Mouse (Mus musculus): ENCODE results near the gene Nusap1. TPM values are rescaled to one million over a fixed set of nuclear protein-coding genes. Genes with fewer than 3 reads are reported as not detected.
A peak's percentile ranks its signal among the peaks of the same experiment; 100 is the strongest.
"Not testable (repeated sequence)": the region's sequence is repeated elsewhere in the genome, so short reads cannot be mapped to it uniquely, and the experiment has no call there.

The Nusap1 gene
- polyA plus RNA-seq (2012; ENCODE audit: insufficient read depth, insufficient read length, missing spikeins), result 0.52 and 1.4 TPM in 2 replicates

- Histone ChIP-seq H3K27ac (replicated peaks; ENCODE audit: low read depth, low read length) (no peak within 1 kb of the TSS), H3K4me3 (ENCODE audit: insufficient read depth, low read depth, low read length) (peak within 1 kb of the TSS; percentile 71), H3K4me1 (ENCODE audit: control insufficient read depth, insufficient read depth, insufficient read length, low read length) (no peaks in the 10 kb centered on the region)
These were observed at the start of gene Nusap1, which contains the start of gene Oip5 for GRCm38 (mm10) chr2:119618199-119618982. Gene Nusap1, plus strand, starts transcription at chr2:119618298. Gene Oip5, minus strand, starts transcription at chr2:119618469.

GRCm38 (mm10) chr2:119572471-119572870, 45.6 kb upstream of the Nusap1 start:
- no peaks in the 10 kb centered on the region for H3K4me1 ChIP-seq (ENCODE audit: control insufficient read depth, insufficient read depth, insufficient read length, low read length)
- peak overlapping the region; percentile 81 for H3K27ac ChIP-seq (replicated peaks; ENCODE audit: low read depth, low read length)
- no peak overlapping the region for H3K4me3 ChIP-seq (ENCODE audit: insufficient read depth, low read depth, low read length)

GRCm38 (mm10) chr2:119581571-119581970, 36.5 kb upstream of the Nusap1 start:
- Histone ChIP-seq H3K27ac (replicated peaks; ENCODE audit: low read depth, low read length) (no peak overlapping the region), H3K4me3 (ENCODE audit: insufficient read depth, low read depth, low read length) (no peak overlapping the region), H3K4me1 (ENCODE audit: control insufficient read depth, insufficient read depth, insufficient read length, low read length) (no peaks in the 10 kb centered on the region)

GRCm38 (mm10) chr2:119583439-119583838, 34.7 kb upstream of the Nusap1 start:
- Histone ChIP-seq H3K4me1 (ENCODE audit: control insufficient read depth, insufficient read depth, insufficient read length, low read length) (no peaks in the 10 kb centered on the region), H3K27ac (replicated peaks; ENCODE audit: low read depth, low read length) (no peak overlapping the region), H3K4me3 (ENCODE audit: insufficient read depth, low read depth, low read length) (no peak overlapping the region)

GRCm38 (mm10) chr2:119584282-119584681, 33.8 kb upstream of the Nusap1 start:
- no peak overlapping the region for H3K27ac ChIP-seq (replicated peaks; ENCODE audit: low read depth, low read length)

GRCm38 (mm10) chr2:119587383-119587782, 30.7 kb upstream of the Nusap1 start:
- H3K4me1 ChIP-seq (ENCODE audit: control insufficient read depth, insufficient read depth, insufficient read length, low read length), result no peaks in the 10 kb centered on the region
- H3K27ac ChIP-seq (replicated peaks; ENCODE audit: low read depth, low read length), result no peak overlapping the region
- no peak overlapping the region for H3K4me3 ChIP-seq (ENCODE audit: insufficient read depth, low read depth, low read length)

More at GRCm38 (mm10) chr2:119584282-119584681, 33.8 kb upstream of the Nusap1 start:
- Histone ChIP-seq H3K4me3 (ENCODE audit: insufficient read depth, low read depth, low read length) (no peak overlapping the region), H3K4me1 (ENCODE audit: control insufficient read depth, insufficient read depth, insufficient read length, low read length) (no peaks in the 10 kb centered on the region)

GRCm38 (mm10) chr2:119591247-119591646, 26.9 kb upstream of the Nusap1 start:
- no peak overlapping the region for H3K27ac ChIP-seq (replicated peaks; ENCODE audit: low read depth, low read length)

GRCm38 (mm10) chr2:119593765-119594112, 24.4 kb upstream of the Nusap1 start:
- peak overlapping the region; percentile 33; the same call in 1 of the 2 replicates for H3K4me3 ChIP-seq (ENCODE audit: insufficient read depth, low read depth, low read length)

More at GRCm38 (mm10) chr2:119591247-119591646, 26.9 kb upstream of the Nusap1 start:
- Histone ChIP-seq H3K4me3 (ENCODE audit: insufficient read depth, low read depth, low read length) (no peak overlapping the region), H3K4me1 (ENCODE audit: control insufficient read depth, insufficient read depth, insufficient read length, low read length) (peaks cover 2% of the 10 kb centered on the region; the same call in 1 of the 2 replicates)

GRCm38 (mm10) chr2:119594113-119594981, 23.8 kb upstream of the Nusap1 start:
- Histone ChIP-seq H3K4me3 (ENCODE audit: insufficient read depth, low read depth, low read length) (peak overlapping the region; percentile 97), H3K4me1 (ENCODE audit: control insufficient read depth, insufficient read depth, insufficient read length, low read length) (peaks cover 4% of the 10 kb centered on the region), H3K27ac (replicated peaks; ENCODE audit: low read depth, low read length) (peak overlapping the region; percentile 99)

More at GRCm38 (mm10) chr2:119593765-119594112, 24.4 kb upstream of the Nusap1 start:
- H3K4me1 ChIP-seq (ENCODE audit: control insufficient read depth, insufficient read depth, insufficient read length, low read length), result peaks cover 4% of the 10 kb centered on the region
- H3K27ac ChIP-seq (replicated peaks; ENCODE audit: low read depth, low read length), result peak overlapping the region; percentile 89

GRCm38 (mm10) chr2:119595308-119595707, 22.8 kb upstream of the Nusap1 start:
- Histone ChIP-seq H3K27ac (replicated peaks; ENCODE audit: low read depth, low read length) (peak overlapping the region; percentile 99), H3K4me1 (ENCODE audit: control insufficient read depth, insufficient read depth, insufficient read length, low read length) (peaks cover 4% of the 10 kb centered on the region), H3K4me3 (ENCODE audit: insufficient read depth, low read depth, low read length) (peak overlapping the region; percentile 97)

- H3K4me3 ChIP-seq (ENCODE audit: insufficient read depth, low read depth, low read length), result no peak overlapping the region
- H3K4me1 ChIP-seq (ENCODE audit: control insufficient read depth, insufficient read depth, insufficient read length, low read length), result peaks cover 9% of the 10 kb centered on the region
- no peak overlapping the region for H3K27ac ChIP-seq (replicated peaks; ENCODE audit: low read depth, low read length)
These were observed 21.2 kb upstream of the Nusap1 start for GRCm38 (mm10) chr2:119596781-119597330.

GRCm38 (mm10) chr2:119601027-119601426, 17.1 kb upstream of the Nusap1 start:
- Histone ChIP-seq H3K4me1 (ENCODE audit: control insufficient read depth, insufficient read depth, insufficient read length, low read length) (peaks cover 7% of the 10 kb centered on the region), H3K27ac (replicated peaks; ENCODE audit: low read depth, low read length) (no peak overlapping the region), H3K4me3 (ENCODE audit: insufficient read depth, low read depth, low read length) (no peak overlapping the region)

GRCm38 (mm10) chr2:119601575-119601974, 16.5 kb upstream of the Nusap1 start:
- H3K4me3 ChIP-seq (ENCODE audit: insufficient read depth, low read depth, low read length); H3K27ac ChIP-seq (replicated peaks; ENCODE audit: low read depth, low read length); H3K4me1 ChIP-seq (ENCODE audit: control insufficient read depth, insufficient read depth, insufficient read length, low read length): not testable (repeated sequence)

GRCm38 (mm10) chr2:119602488-119602887, 15.6 kb upstream of the Nusap1 start:
- Histone ChIP-seq H3K4me1 (ENCODE audit: control insufficient read depth, insufficient read depth, insufficient read length, low read length) (peaks cover 7% of the 10 kb centered on the region), H3K4me3 (ENCODE audit: insufficient read depth, low read depth, low read length) (no peak overlapping the region), H3K27ac (replicated peaks; ENCODE audit: low read depth, low read length) (no peak overlapping the region)

GRCm38 (mm10) chr2:119603909-119604308, 14.2 kb upstream of the Nusap1 start:
- Histone ChIP-seq H3K27ac (replicated peaks; ENCODE audit: low read depth, low read length) (no peak overlapping the region), H3K4me1 (ENCODE audit: control insufficient read depth, insufficient read depth, insufficient read length, low read length) (peaks cover 4% of the 10 kb centered on the region; the same call in 1 of the 2 replicates), H3K4me3 (ENCODE audit: insufficient read depth, low read depth, low read length) (no peak overlapping the region)
